Mouse (Mus musculus) CH12.LX (cell line): ENCODE measurements around the gene Cep112. TPM values are rescaled to one million over a fixed set of nuclear protein-coding genes. Genes with fewer than 3 reads are reported as not detected.

Source experiments
- DNase-seq: peaks from one replicate; pipeline ENCODE4 v3.0.0-alpha.2; 2013; ENCODE audit errors: extremely low read depth
- H3K27ac ChIP-seq: 2 replicates; pipeline ENCODE4 v1.5.1; 2012; ENCODE audit warnings: low read depth, mild to moderate bottlenecking, control low read depth, moderate library complexity; ENCODE audit not compliant: insufficient read depth
- H3K27me3 ChIP-seq: replicated peaks from 2 replicates; pipeline ENCODE3; 2012; ENCODE audit warnings: inconsistent platforms
- H3K36me3 ChIP-seq, 2 experiments: replicated peaks in 1 of 2; 2 replicates each; pipeline versions ENCODE3 to v1.6.1; 2012; ENCODE audit warnings: inconsistent platforms in 1 of 2, low read length in 1 of 2, mild to moderate bottlenecking in 1 of 2, mixed read lengths in 1 of 2, moderate library complexity in 1 of 2; ENCODE audit not compliant: control insufficient read depth in 1 of 2, insufficient read depth in 1 of 2
- H3K4me1 ChIP-seq, 2 experiments: 2 replicates each; pipeline ENCODE4 v1.6.1; 2012; ENCODE audit warnings: inconsistent platforms in 1 of 2, moderate library complexity in 1 of 2; ENCODE audit not compliant: insufficient read depth in 2 of 2, control insufficient read depth in 1 of 2
- H3K4me2 ChIP-seq: 2 replicates; pipeline ENCODE4 v1.6.1; 2012; ENCODE audit warnings: low read depth, mild to moderate bottlenecking, control low read depth; ENCODE audit not compliant: poor library complexity, insufficient read depth, severe bottlenecking
- H3K4me3 ChIP-seq, 3 experiments: fragments of 150-350 bp in 1 of 3; sonication (generic) in 1 of 3; replicated peaks in 1 of 3; 2 replicates each; pipeline versions ENCODE3 to v1.5.1; 2011 to 2012; ENCODE audit warnings: low read depth in 2 of 3, low read length in 2 of 3, mild to moderate bottlenecking in 2 of 3, moderate library complexity in 2 of 3, control low read depth in 1 of 3, improper control_type of control experiment in 1 of 3, inconsistent platforms in 1 of 3, mixed read lengths in 1 of 3; ENCODE audit not compliant: poor library complexity in 1 of 3
- H3K79me2 ChIP-seq: replicated peaks from 2 replicates; pipeline ENCODE4 v1.6.1; 2012; ENCODE audit warnings: mild to moderate bottlenecking, moderate library complexity; ENCODE audit not compliant: control insufficient read depth, poor library complexity, insufficient read depth, severe bottlenecking; ENCODE audit errors: extremely low read depth
- H3K9ac ChIP-seq: 2 replicates; pipeline ENCODE4 v1.6.1; 2012; ENCODE audit warnings: low read depth, mild to moderate bottlenecking, control low read depth, moderate library complexity; ENCODE audit not compliant: insufficient read depth
- H3K9me3 ChIP-seq: replicated peaks from 2 replicates; pipeline ENCODE3; 2012; ENCODE audit warnings: low read length, inconsistent platforms, mixed read lengths
- CHD1 ChIP-seq: IDR thresholded peaks from 2 replicates; pipeline ENCODE4 v1.6.1; 2012; ENCODE audit warnings: low read depth, low read length, improper control_type of control experiment, inconsistent platforms
- CTCF ChIP-seq, 2 experiments: IDR thresholded peaks in 1 of 2; conservative IDR thresholded peaks in 1 of 2; 2 replicates each; pipeline ENCODE4 v1.5.1; 2011 to 2012; ENCODE audit warnings: low read depth in 2 of 2, low read length in 2 of 2, improper control_type of control experiment in 1 of 2, inconsistent platforms in 1 of 2, mild to moderate bottlenecking in 1 of 2, moderate library complexity in 1 of 2
- E2F4 ChIP-seq: IDR thresholded peaks from 2 replicates; pipeline ENCODE4 v1.6.1; 2011; ENCODE audit warnings: low read depth, low read length, improper control_type of control experiment; ENCODE audit not compliant: insufficient replicate concordance
- ELF1 ChIP-seq: IDR thresholded peaks from 2 replicates; pipeline ENCODE4 v1.6.1; 2014; ENCODE audit warnings: low read depth, mild to moderate bottlenecking, inconsistent platforms, low read length, improper control_type of control experiment
- ETS1 ChIP-seq: conservative IDR thresholded peaks from 2 replicates; pipeline ENCODE4 v1.6.1; 2012; ENCODE audit warnings: low read depth, mild to moderate bottlenecking, inconsistent platforms, low read length, improper control_type of control experiment, moderate library complexity
- GABPA ChIP-seq: IDR thresholded peaks from 2 replicates; pipeline ENCODE4 v1.6.1; 2012; ENCODE audit warnings: low read depth, low read length, improper control_type of control experiment, inconsistent platforms; ENCODE audit not compliant: insufficient replicate concordance
- HCFC1 ChIP-seq: IDR thresholded peaks from 2 replicates; pipeline ENCODE4 v1.6.1; 2012; ENCODE audit warnings: low read depth, mild to moderate bottlenecking, inconsistent platforms, low read length, improper control_type of control experiment
- JUN ChIP-seq: IDR thresholded peaks from 2 replicates; pipeline ENCODE4 v1.6.1; 2011; ENCODE audit warnings: low read depth, mild to moderate bottlenecking, low read length, improper control_type of control experiment, moderate library complexity; ENCODE audit not compliant: insufficient read depth
- JUND ChIP-seq: conservative IDR thresholded peaks from 2 replicates; pipeline ENCODE4 v1.6.1; 2011; ENCODE audit warnings: low read depth, low read length, improper control_type of control experiment
- KAT2A ChIP-seq: IDR thresholded peaks from 2 replicates; pipeline ENCODE4 v1.6.1; 2012; ENCODE audit warnings: low read length, improper control_type of control experiment, inconsistent platforms; ENCODE audit not compliant: insufficient replicate concordance
- MAFK ChIP-seq: IDR thresholded peaks from 2 replicates; pipeline ENCODE4 v1.6.1; 2011; ENCODE audit warnings: low read length, improper control_type of control experiment; ENCODE audit not compliant: insufficient replicate concordance
- MAX ChIP-seq: IDR thresholded peaks from 2 replicates; pipeline ENCODE4 v1.6.1; 2011; ENCODE audit warnings: low read length, improper control_type of control experiment
- MXI1 ChIP-seq: IDR thresholded peaks from 2 replicates; pipeline ENCODE4 v1.6.1; 2011; ENCODE audit warnings: mild to moderate bottlenecking, low read depth, low read length, improper control_type of control experiment
- MYC ChIP-seq: IDR thresholded peaks from 2 replicates; pipeline ENCODE4 v1.6.1; 2011; ENCODE audit warnings: low read depth, mild to moderate bottlenecking, improper control_type of control experiment, low read length
- POLR2A ChIP-seq: IDR thresholded peaks from 2 replicates; pipeline ENCODE4 v1.6.1; 2011; ENCODE audit warnings: low read depth, mild to moderate bottlenecking, improper control_type of control experiment, low read length
- RAD21 ChIP-seq: IDR thresholded peaks from 2 replicates; pipeline ENCODE4 v1.6.1; 2011; ENCODE audit warnings: low read depth, mild to moderate bottlenecking, low read length, improper control_type of control experiment, moderate library complexity
- TBP ChIP-seq: conservative IDR thresholded peaks from 2 replicates; pipeline ENCODE4 v1.6.1; 2011; ENCODE audit warnings: low read depth, low read length, improper control_type of control experiment
- TCF12 ChIP-seq: IDR thresholded peaks from 2 replicates; pipeline ENCODE4 v1.6.1; 2014; ENCODE audit warnings: low read depth, mild to moderate bottlenecking, inconsistent platforms, low read length, improper control_type of control experiment
- UBTF ChIP-seq: IDR thresholded peaks from 2 replicates; pipeline ENCODE4 v1.6.1; 2012; ENCODE audit warnings: low read depth, mild to moderate bottlenecking, inconsistent platforms, low read length, improper control_type of control experiment, moderate library complexity
- USF1 ChIP-seq: IDR thresholded peaks from 2 replicates; pipeline ENCODE4 v1.6.1; 2014; ENCODE audit warnings: low read depth, mild to moderate bottlenecking, inconsistent platforms, low read length, improper control_type of control experiment
- ZKSCAN1 ChIP-seq: IDR thresholded peaks from 2 replicates; pipeline ENCODE4 v1.6.1; 2012; ENCODE audit warnings: low read depth, inconsistent platforms, low read length, improper control_type of control experiment, borderline replicate concordance
- ZMIZ1 ChIP-seq: IDR thresholded peaks from 2 replicates; pipeline ENCODE4 v1.6.1; 2012; ENCODE audit warnings: low read depth, mild to moderate bottlenecking, inconsistent platforms, low read length, improper control_type of control experiment
- ZNF384 ChIP-seq: IDR thresholded peaks from 2 replicates; pipeline ENCODE4 v1.6.1; 2012; ENCODE audit warnings: low read depth, low read length, improper control_type of control experiment, inconsistent platforms
- dilution Hi-C: fragments of 300-500 bp; cut with MboI; formaldehyde crosslinking; loops from 2 replicates; pipeline ENCODE4 v1.14.3; 2020; ENCODE audit warnings: low sequenced_read_pairs; ENCODE audit not compliant: extremely low pct_unique_long_range_greater_than_20kb, extremely low pct_ligation_motif_present
- in situ Hi-C: fragments of 300-500 bp; cut with MboI; formaldehyde crosslinking; loops from 3 replicates; pipeline ENCODE4 v1.14.3; 2019; ENCODE audit warnings: low sequenced_read_pairs, low pct_ligation_motif_present, low pct_unique_long_range_greater_than_20kb, mixed read lengths
- polyA plus RNA-seq: library from polyadenylated mRNA; unstranded; fragments of >175 nt; gene quantifications from 2 replicates; pipeline ENCODE4 v1.2.1, GENCODE M21; 2012; ENCODE audit warnings: low read depth; ENCODE audit not compliant: insufficient read length
- total RNA-seq, 2 experiments: library from RNA; depleted of rRNA; stranded (reverse); fragments of 300-350 nt in 1 of 2; fragments of >200 nt in 1 of 2; gene quantifications; 2 replicates each; pipeline ENCODE4 v1.2.3; 2012 to 2014

The Cep112 gene
- total and polyA plus RNA-seq, 3 experiments: 0.93 to 1.4 (median 1.3) TPM

DNA sequence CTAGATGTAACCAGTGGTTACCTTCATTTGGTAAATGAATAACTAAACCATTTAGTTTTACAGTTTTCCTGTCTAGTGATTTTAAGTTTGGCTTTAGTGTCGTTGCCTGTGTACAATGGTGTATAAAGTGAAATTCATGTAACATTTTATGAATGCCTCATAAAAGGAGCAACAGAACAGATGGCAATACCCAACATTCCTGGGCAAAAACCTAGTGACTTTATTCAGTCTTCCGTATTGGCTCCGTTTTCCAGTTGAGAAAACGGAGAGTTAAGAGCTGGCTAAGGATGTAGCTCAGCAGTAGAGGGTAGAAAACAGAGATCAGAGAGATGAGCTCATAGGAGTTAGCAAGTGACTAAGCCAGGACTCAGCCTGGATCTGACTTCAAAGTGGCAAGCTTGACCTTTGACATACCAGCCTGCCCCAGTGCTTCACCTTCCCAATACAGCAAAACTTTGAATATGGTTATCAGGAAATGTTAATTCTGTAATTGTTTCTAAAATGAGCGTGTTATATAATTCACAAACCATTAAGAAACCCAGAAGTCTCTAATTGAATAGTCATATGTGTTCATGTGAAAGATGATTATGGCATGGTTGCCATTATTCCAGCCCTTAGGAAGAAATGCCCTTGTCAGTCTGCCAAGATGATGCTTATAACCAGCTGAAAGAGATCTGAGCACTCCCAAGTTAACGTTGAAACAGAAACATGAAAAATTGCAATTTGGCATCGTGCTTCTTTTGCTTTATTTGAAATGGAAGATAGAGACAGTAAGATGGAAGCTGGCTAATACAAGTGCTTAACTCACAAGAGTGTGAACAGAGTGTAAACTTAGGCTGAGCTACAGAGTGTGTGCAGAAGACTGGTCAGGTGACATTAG is 328.6 kb downstream of the Cep112 start:
- no peak overlapping the region for H3K27ac ChIP-seq
- no peak overlapping the region for H3K9ac ChIP-seq
- no peaks in the 10 kb centered on the region for H3K27me3 ChIP-seq
- H3K4me3 ChIP-seq: no peak overlapping the region
- no peaks in the 10 kb centered on the region for H3K4me1 ChIP-seq
- no peak for DNase-seq
- TF ChIP-seq ZKSCAN1 (no peak), MYC (no peak), JUND (no peak), HCFC1 (no peak), MXI1 (no peak), UBTF (no peak), RAD21 (no peak), TCF12 (no peak)
- H3K36me3 ChIP-seq: no peaks in the 10 kb centered on the region
- no peaks in the 10 kb centered on the region for H3K9me3 ChIP-seq
- dilution Hi-C loops (no loop called here), in situ Hi-C loops (no loop called here)
- no peak overlapping the region for H3K4me2 ChIP-seq
- no peaks in the 10 kb centered on the region for H3K79me2 ChIP-seq

GRCm38 (mm10) chr11:108757211-108757610 is 332.2 kb downstream of the Cep112 start:
- Histone ChIP-seq H3K27ac (no peak overlapping the region), H3K4me3 (no peak overlapping the region), H3K4me2 (no peak overlapping the region), H3K9ac (no peak overlapping the region), H3K4me1 (no peaks in the 10 kb centered on the region), H3K79me2 (no peaks in the 10 kb centered on the region), H3K36me3 (no peaks in the 10 kb centered on the region), H3K9me3 (peaks cover 4% of the 10 kb centered on the region), H3K27me3 (no peaks in the 10 kb centered on the region)
- in situ Hi-C loops: no loop called here
- no peak for DNase-seq
- TF ChIP-seq ZNF384: no peak
- TF ChIP-seq TBP: no peak
- no peak for TF ChIP-seq USF1
- TF ChIP-seq E2F4: no peak
- TF ChIP-seq KAT2A: no peak
- no peak for TF ChIP-seq MAX
- TF ChIP-seq ELF1: no peak
- TF ChIP-seq CTCF (conservative IDR thresholded peaks at IDR 0.05 in 1 of 2, IDR thresholded peaks at IDR 0.05 in 1 of 2; ENCODE audit: low read depth in 2 of 2, low read length in 2 of 2): no peak
- TF ChIP-seq ETS1: no peak
- no peak for TF ChIP-seq CHD1
- no peak for TF ChIP-seq POLR2A
- TF ChIP-seq TCF12: no peak
- no peak for TF ChIP-seq MAFK
- no peak for TF ChIP-seq JUN
- TF ChIP-seq ZMIZ1: no peak
- no peak for TF ChIP-seq JUND
- TF ChIP-seq MYC: no peak
- no peak for TF ChIP-seq MXI1
- TF ChIP-seq UBTF: no peak
- TF ChIP-seq GABPA: no peak
- dilution Hi-C loops: no loop called here
